Mouse (Mus musculus) kidney, embryonic 14.5 days (tissue): ENCODE measurements around the gene 4930404N11Rik. TPM values are rescaled to one million over a fixed set of nuclear protein-coding genes. Genes with fewer than 3 reads are reported as not detected.

ENCODE experiments used
- ATAC-seq: fragments of 200-750 bp; cut with Nextera tagmentation; 2 replicates; pipeline ENCODE4 v1.8.0; 2017; ENCODE audit warnings: moderate number of reproducible peaks, mild to moderate bottlenecking, moderate TSS enrichment, moderate library complexity; ENCODE audit not compliant: low FRiP score, low TSS enrichment
- H3K27ac ChIP-seq: fragments of 300-500 bp; sonication (generic); 2 replicates; pipeline ENCODE4 v1.5.1; 2014; ENCODE audit warnings: low read depth, mild to moderate bottlenecking, low read length, moderate library complexity, mixed read lengths
- H3K27me3 ChIP-seq: fragments of 300-500 bp; sonication (generic); 2 replicates; pipeline ENCODE4 v1.6.1; 2014; ENCODE audit warnings: mild to moderate bottlenecking, low read length; ENCODE audit not compliant: control insufficient read depth, insufficient read depth
- H3K36me3 ChIP-seq: fragments of 300-500 bp; sonication (generic); 2 replicates; pipeline ENCODE4 v1.6.1; 2014; ENCODE audit warnings: low read length, mixed read lengths; ENCODE audit not compliant: control insufficient read depth, insufficient read depth
- H3K4me1 ChIP-seq: fragments of 300-500 bp; sonication (generic); 2 replicates; pipeline ENCODE4 v1.6.1; 2014; ENCODE audit warnings: low read length, mixed read lengths; ENCODE audit not compliant: control insufficient read depth, insufficient read depth
- H3K4me2 ChIP-seq: fragments of 300-500 bp; sonication (generic); replicated peaks from 2 replicates; pipeline ENCODE4 v1.6.1; 2014; ENCODE audit warnings: low read depth, mild to moderate bottlenecking, low read length
- H3K4me3 ChIP-seq: fragments of 300-500 bp; sonication (generic); 2 replicates; pipeline ENCODE4 v1.5.1; 2014; ENCODE audit warnings: mild to moderate bottlenecking, low read length
- H3K9ac ChIP-seq: fragments of 300-500 bp; sonication (generic); 2 replicates; pipeline ENCODE4 v1.6.1; 2014; ENCODE audit warnings: low read depth, mild to moderate bottlenecking, low read length, moderate library complexity
- H3K9me3 ChIP-seq: fragments of 300-500 bp; sonication (generic); 2 replicates; pipeline ENCODE4 v1.6.1; 2016; ENCODE audit warnings: low read length; ENCODE audit not compliant: control insufficient read depth
- WGBS: fragments of 180-500 bp; shearing (Covaris S2); extraction: QIAGEN DNeasy Blood & Tissue Kit; methylation state at CpG from one replicate; pipeline ENCODE4 v1.1.7; 2014; 5-methylcytosine and 5-hydroxymethylcytosine counted together
- polyA plus RNA-seq: library from polyadenylated mRNA; unstranded; fragments of >200 nt; fragmentation: Nextera tagmentation; extraction: Ambion mirVana; gene quantifications from 2 replicates; pipeline ENCODE4 v1.2.1, GENCODE M21; 2014

4930404N11Rik gene
- polyA plus RNA-seq, 1 experiment from 2014 or later, result 0.30 TPM

- peak overlapping the region; percentile 71 for H3K27ac ChIP-seq
- ATAC-seq, result no peak
Observed at GRCm38 (mm10) chr10:81379183-81379553, 13.6 kb upstream of the 4930404N11Rik start.

DNA sequence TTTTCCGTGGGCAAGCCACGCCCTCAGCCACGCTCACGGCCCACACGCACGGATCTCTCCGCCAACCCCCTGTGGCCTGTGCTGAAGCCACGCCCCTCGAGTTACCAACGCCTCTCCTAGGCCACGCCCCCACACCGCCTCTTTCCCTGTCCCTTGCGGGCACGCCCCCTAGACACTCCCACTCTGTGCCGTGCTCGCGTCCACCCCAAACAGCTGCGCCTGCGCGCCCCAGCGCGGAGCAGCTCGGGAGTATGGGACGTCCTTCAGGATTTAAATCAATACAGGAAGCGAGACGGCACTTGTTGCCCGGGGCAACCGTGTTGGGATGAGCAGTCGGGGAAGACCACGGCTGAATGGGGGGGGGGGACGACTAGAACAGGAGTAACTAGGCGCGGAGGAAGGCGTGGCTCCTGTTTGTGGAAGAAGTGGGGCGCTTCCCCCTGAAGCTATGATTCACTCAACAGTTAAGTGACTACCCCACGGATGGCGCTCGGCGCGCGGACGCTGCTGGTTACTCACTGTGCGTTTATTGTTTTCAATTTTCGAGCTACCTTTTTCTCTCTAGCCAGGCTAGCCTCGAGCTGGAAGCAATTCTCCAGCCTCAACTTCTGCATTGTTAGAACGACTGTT lies 13.1 kb upstream of the 4930404N11Rik start:
- WGBS, result under 1% methylated on average over 46 of the region's 46 CpGs
- peak overlapping the region; percentile 82 for H3K4me3 ChIP-seq
- peak; percentile 96 for ATAC-seq
- H3K36me3 ChIP-seq, result peaks cover 19% of the 10 kb centered on the region
- H3K27ac ChIP-seq, result peak overlapping the region; percentile 71
- no peaks in the 10 kb centered on the region for H3K9me3 ChIP-seq
- peak overlapping the region; percentile 52 for H3K4me2 ChIP-seq
- no peaks in the 10 kb centered on the region for H3K27me3 ChIP-seq
- peak overlapping the region; percentile 90 for H3K9ac ChIP-seq
- peaks cover 12% of the 10 kb centered on the region for H3K4me1 ChIP-seq

More at GRCm38 (mm10) chr10:81379183-81379553, 13.6 kb upstream of the 4930404N11Rik start:
- WGBS, result 58% methylated on average over 3 of the region's 3 CpGs
- H3K27me3 ChIP-seq, result no peaks in the 10 kb centered on the region
- peak overlapping the region; percentile 68 for H3K9ac ChIP-seq
- peaks cover 12% of the 10 kb centered on the region for H3K4me1 ChIP-seq
- H3K36me3 ChIP-seq, result peaks cover 14% of the 10 kb centered on the region
- no peaks in the 10 kb centered on the region for H3K9me3 ChIP-seq
- H3K4me2 ChIP-seq, result peak overlapping the region; percentile 52
- H3K4me3 ChIP-seq, result peak overlapping the region; percentile 49

DNA sequence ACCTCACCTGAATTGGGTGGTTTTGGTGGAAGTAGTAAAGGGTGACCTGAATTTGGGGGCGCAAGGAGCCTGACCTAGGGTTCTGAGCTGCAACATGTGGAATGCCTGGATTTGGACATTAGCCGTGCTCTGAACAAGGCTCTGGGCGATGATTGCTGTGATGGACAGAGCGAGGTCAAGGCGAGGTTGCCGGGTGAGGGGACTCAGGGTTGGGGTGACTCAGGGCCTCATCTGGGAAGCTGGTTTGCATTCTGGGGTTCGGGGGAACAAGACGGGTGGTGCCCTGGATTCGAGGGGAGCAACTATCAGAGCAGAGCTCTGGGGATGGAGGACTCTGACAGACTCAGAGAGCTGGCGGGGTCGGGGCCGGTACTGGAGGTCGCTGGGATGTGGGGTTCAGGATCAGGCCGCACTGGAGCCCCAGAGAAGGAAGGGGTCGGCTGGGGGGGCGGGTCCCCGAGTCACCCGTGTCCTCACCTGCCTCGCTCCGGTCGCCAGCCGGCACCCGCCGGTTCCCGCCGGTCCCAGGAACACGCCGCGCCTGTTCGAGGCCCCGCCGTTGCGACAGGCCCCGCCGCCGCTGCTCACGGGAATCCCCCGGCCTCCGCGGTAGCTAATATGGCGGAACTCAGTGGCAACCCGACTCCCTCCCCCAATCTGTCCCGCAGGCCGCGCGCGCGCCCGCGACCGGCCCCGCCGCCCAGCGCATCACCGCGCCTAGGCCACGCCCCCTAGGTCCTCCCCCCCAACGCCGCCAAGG lies 12.4 kb upstream of the 4930404N11Rik start, which contains the start of gene Fzr1:
Fzr1 (minus strand) TSS at position 724 of the 760 bp plus-strand sequence.
- Histone ChIP-seq H3K4me3 (peak within 1 kb of the TSS; percentile 82), H3K4me2 (peak within 1 kb of the TSS; percentile 76), H3K9ac (peak within 1 kb of the TSS; percentile 90), H3K27me3 (no peaks in the 10 kb centered on the region), H3K4me1 (peaks cover 12% of the 10 kb centered on the region), H3K27ac (peak within 1 kb of the TSS; percentile 72), H3K9me3 (no peaks in the 10 kb centered on the region), H3K36me3 (peaks cover 26% of the 10 kb centered on the region)
- under 1% methylated on average over 55 of the region's 59 CpGs for WGBS
- peak; percentile 73 for ATAC-seq

DNA sequence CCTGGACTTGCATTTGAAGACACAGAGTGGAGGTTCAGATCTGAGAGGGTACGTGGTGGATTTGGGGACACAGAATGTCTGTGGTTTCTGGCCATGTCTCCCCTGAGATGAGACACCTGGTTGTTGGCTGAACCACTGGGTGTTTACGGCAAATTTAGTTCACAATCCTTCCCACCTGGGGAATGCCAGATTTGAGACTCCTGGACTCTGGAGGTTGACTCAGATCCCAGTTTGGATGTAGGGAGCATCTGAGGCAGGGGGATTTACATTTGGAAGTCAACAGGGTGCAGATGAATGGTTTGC lies 11.7 kb upstream of the 4930404N11Rik start:
- Histone ChIP-seq H3K9me3 (no peaks in the 10 kb centered on the region), H3K4me3 (peak overlapping the region; percentile 82), H3K27me3 (no peaks in the 10 kb centered on the region), H3K4me2 (peak overlapping the region; percentile 76), H3K9ac (peak overlapping the region; percentile 90), H3K27ac (no peak overlapping the region), H3K4me1 (peaks cover 12% of the 10 kb centered on the region), H3K36me3 (peaks cover 31% of the 10 kb centered on the region)
- ATAC-seq, result no peak
- 47% methylated on average over 2 of the region's 2 CpGs for WGBS

DNA sequence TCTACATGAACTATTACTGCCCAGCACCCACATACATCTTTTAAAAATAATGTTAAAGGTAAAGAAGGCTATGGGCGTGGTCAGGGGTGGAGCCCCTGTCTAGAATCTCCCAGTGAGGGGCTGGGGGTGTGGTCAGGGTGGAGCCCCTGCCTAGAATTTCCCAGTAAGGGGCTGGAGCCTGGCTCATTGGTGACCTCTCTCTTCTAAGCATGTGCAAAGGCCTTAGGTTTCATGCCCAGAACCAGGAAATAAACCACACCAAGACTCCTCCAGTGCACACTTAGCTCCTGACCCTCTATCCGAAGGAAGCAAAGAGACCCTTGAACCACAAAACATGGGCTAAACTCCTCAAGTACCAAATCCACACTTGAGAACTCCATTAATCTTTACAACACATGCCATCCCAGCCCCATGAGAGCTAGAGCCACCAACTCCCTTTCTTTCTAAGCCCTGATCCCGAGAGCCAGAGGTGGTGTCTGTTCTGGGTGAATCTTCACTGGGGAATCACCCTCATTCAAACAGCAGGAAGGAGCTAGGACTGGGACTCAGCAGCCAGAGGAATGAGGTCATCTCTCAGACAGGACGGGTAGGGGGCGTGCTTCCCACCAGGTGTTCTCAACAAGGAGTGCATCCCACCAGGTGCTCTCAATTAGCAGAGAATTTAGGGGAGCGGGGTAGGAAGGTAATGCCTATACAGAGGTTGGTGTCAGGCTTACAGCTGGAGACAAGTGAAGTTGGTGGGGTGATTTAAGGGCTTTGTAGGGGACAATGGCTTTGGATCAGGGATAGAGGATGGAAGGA lies 11.1 kb upstream of the 4930404N11Rik start:
- Histone ChIP-seq H3K4me2 (peak overlapping the region; percentile 76), H3K4me3 (peak overlapping the region; percentile 82), H3K27ac (no peak overlapping the region; the same call in 1 of the 2 replicates), H3K9me3 (no peaks in the 10 kb centered on the region), H3K9ac (peak overlapping the region; percentile 90; the same call in 1 of the 2 replicates), H3K4me1 (peaks cover 12% of the 10 kb centered on the region), H3K27me3 (no peaks in the 10 kb centered on the region), H3K36me3 (peaks cover 37% of the 10 kb centered on the region)
- 42% methylated on average over 6 of the region's 6 CpGs for WGBS
- no peak for ATAC-seq

DNA sequence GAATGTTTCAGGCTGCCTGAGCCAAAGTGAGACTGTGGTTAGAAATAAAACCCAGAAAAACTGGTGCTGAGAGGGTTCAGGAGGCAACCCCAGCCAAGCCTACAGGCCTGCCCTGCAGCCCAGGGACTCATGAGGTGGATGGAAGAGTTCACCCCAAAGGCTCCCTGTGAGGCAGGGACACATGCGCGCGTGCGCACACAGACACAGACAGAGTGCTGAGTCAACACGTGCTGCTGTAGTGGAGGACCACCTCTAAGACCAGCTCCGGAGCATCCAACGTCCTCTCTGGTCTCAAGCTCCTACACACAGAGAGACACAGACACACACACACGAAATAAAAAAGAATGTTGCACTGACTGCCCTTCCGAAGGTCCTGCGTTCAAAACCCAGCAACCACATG lies 9.7 kb upstream of the 4930404N11Rik start:
- ATAC-seq, result no peak
- peaks cover 12% of the 10 kb centered on the region for H3K4me1 ChIP-seq
- H3K4me3 ChIP-seq, result no peak overlapping the region
- no peaks in the 10 kb centered on the region for H3K27me3 ChIP-seq
- H3K9ac ChIP-seq, result no peak overlapping the region
- no peak overlapping the region for H3K27ac ChIP-seq
- H3K36me3 ChIP-seq, result peaks cover 51% of the 10 kb centered on the region
- no peaks in the 10 kb centered on the region for H3K9me3 ChIP-seq
- WGBS, result 96% methylated on average over 10 of the region's 10 CpGs
- no peak overlapping the region for H3K4me2 ChIP-seq

DNA sequence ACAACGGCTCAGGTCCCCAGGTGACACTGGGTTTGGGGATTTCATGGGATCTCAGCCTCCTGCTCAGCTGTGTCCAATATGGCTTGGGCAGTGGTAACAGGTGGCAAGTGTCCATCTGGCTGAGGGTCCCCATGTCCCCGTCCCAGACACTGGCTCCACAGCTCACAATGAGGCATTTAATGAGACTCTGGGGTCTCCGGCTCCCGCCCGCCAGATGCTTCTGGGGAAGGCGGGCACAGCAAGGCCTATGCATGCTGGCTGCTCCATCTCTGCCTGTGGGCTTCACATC lies 1.5 kb upstream of the 4930404N11Rik start:
- H3K27ac ChIP-seq, result no peak overlapping the region
- whole genome bisulfite sequencing, result 87% methylated on average over 6 of the region's 6 CpGs
- ATAC-seq, result no peak
- H3K36me3 ChIP-seq, result peaks cover 59% of the 10 kb centered on the region
- H3K9ac ChIP-seq, result no peak overlapping the region
- peaks cover 23% of the 10 kb centered on the region for H3K4me1 ChIP-seq
- H3K4me3 ChIP-seq, result no peak overlapping the region
- no peaks in the 10 kb centered on the region for H3K9me3 ChIP-seq
- peaks cover 14% of the 10 kb centered on the region for H3K27me3 ChIP-seq
- no peak overlapping the region for H3K4me2 ChIP-seq

GRCm38 (mm10) chr10:81366477-81367206 lies 1.0 kb upstream of the 4930404N11Rik start:
- no peak overlapping the region for H3K4me3 ChIP-seq
- H3K36me3 ChIP-seq, result peaks cover 56% of the 10 kb centered on the region
- 89% methylated on average over 6 of the region's 6 CpGs for WGBS
- H3K27me3 ChIP-seq, result peaks cover 14% of the 10 kb centered on the region
- no peaks in the 10 kb centered on the region for H3K9me3 ChIP-seq
- H3K9ac ChIP-seq, result no peak overlapping the region
- ATAC-seq, result no peak
- no peak overlapping the region for H3K4me2 ChIP-seq
- H3K27ac ChIP-seq, result no peak overlapping the region
- peaks cover 23% of the 10 kb centered on the region for H3K4me1 ChIP-seq
